Mouse (Mus musculus) left cerebral cortex, adult 11 months (tissue): ENCODE measurements around the gene Aldh1a3.
A peak's percentile ranks its signal among the peaks of the same experiment; 100 is the strongest.

ENCODE experiments used
- DNase-seq: peaks from one replicate; pipeline ENCODE4 v3.0.0; 2022; ENCODE audit warnings: low spot score

Gene Aldh1a3

GRCm38 (mm10) chr7:66416829-66417228, 10.5 kb downstream of the Aldh1a3 start:
- DNase-seq = no peak

DNA sequence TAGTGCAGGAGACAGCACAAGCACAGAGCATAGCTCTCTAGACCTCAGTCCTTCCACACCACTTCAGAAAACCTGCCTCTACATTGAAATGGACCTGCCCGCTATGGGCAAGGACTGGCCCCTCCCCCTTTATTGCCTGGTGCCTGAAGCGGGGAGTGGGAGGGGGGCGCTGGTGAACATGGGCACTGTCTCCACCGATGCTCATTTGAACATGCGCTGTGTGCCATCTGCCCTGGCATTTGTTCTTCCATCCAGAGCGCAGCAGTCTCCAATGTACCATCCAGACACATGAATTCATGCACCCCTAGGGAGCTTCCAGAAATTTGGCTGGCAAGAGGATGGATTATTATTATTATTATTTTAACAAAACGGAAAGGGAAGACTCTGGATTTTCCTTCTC, 14.2 kb downstream of the Aldh1a3 start:
- no peak for DNase-seq

DNA sequence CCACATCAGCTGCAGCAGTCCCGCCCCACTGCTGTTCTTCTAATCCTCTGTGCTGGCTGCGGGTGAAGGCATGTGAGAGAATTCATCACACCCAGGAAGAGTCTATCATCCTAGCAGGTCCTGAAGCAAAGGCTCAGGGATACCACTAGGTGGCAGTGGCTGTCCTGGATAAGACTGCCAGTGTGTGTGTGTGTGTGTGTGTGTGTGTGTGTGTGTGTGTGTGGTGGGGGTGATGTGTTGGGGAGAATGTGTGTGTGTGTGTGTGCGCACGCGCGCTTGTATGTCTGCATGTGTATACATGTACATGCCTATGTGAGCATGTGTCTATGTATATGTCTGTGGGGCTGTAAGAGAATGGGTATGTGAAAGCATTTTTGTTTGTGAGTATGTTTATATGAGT, 17.9 kb downstream of the Aldh1a3 start:
- no peak for DNase-seq

GRCm38 (mm10) chr7:66406971-66407370, 20.3 kb downstream of the Aldh1a3 start:
- no peak for DNase-seq

DNA sequence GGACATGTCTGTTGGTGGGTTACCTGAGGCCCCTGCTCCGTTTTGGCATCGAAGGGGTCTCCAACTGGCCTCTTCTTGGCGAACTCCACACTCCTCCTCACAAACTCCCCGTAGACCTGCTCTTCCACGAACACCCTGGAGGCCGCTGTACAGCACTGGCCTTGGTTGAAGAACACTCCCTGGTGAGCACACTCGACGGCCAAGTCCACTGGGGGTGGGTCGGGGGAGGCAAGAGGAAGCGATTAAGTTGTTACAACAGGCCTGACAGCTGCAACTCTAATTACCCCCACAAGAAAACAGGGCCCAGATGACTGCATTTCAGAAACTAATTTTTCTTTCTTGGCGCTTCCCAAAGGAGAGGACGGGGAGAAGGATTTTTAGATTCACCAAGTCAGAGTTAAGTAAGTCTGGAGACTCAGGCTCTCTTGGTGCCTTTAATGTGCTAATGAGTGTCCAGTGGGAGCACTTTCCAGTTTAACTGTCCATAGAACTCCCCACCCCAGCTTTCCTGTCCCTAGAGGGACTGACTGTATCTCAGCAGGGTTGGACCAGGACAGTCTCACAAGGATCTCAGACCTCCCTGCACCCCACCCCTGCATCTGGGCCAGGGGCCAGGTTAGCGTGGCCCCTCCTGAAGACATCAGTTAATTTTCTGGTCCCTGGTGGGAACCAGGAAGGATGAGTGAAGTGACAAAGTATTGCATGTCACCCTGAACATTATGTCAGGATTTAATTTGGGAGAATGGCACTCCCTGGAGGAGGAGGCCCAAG, 21.2 kb downstream of the Aldh1a3 start:
- no peak for DNase-seq

DNA sequence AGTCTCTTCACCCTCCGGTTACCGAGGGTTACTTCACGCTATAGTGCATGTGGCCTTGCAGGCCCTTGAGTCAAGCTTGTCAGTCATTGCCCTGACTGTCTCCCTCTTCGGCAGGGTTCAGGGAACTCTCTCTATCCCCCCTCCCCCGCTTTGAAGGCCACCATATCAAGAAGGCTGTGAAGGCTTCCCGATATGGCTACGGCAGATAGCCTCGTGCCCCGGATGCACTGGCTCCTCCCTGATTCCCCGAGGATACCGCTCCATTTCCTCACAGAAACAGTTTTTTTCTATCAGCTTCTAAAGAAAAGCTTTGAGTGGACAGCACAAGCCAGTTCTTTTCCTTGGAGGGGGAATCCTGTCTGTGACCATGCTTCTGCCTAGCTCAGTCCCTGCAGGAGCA, 21.8 kb downstream of the Aldh1a3 start:
- no peak for DNase-seq

- no peak for DNase-seq
These were observed 22.5 kb downstream of the Aldh1a3 start for GRCm38 (mm10) chr7:66404802-66405201.

GRCm38 (mm10) chr7:66404141-66404540, 23.2 kb downstream of the Aldh1a3 start:
- DNase-seq = no peak

DNA sequence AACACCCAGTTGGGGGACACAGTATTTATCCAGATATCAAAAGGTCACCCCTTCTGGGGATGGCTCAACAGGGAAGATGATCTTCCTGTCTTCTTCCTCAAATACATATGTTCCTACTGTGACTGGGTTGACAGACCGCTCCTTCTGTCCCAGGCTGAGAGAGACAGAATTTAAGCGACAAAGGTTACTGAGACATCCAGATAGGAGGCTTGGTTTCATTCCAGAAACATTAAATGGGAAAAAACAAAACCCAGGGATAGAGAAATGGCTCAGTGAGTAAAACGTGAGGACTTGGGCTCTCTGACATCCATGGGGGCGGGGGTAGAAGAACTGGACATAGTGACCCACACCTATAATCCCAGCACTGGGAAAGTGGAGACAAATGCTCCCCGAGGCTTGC, 24.4 kb downstream of the Aldh1a3 start:
- DNase-seq = no peak

DNA sequence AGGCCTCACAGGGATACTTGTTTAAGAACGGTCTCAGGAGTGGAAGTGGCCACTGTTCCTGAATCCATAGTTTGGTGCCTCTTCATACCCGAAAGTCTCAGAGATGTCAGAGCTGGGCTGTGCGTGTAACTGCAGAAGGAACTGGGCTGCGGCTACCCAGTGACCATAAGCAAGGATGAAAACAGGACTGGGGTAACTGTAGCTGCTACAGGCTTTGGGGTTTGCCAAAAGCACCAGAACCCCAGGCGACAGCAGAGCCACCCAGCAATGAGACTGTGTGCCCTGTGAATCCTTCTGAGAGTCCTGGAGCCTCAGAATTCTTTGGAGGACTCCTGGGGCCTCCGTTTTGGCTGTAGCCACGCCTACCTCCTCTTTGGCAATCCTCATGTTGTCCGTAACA, 25.7 kb downstream of the Aldh1a3 start:
- no peak for DNase-seq

DNA sequence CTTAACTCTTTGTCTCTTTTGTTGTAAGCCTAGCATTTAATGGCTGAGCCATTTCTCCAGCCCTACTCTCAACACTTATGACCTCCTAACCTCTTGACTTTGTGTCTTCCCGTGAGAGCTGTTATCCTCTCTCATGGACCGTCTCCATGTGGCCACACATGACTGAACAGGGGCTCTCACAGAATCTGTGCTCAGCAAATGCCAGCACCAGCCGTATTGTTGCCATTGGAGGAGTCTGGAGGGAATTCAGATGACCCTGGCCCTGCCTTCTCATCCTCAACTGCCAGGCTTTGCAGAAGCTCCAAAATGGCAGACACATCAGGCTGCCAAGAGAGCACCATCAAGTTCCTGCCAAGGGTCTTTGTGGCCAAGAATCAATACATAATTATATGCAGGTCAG, 30.0 kb downstream of the Aldh1a3 start:
- no peak for DNase-seq

DNA sequence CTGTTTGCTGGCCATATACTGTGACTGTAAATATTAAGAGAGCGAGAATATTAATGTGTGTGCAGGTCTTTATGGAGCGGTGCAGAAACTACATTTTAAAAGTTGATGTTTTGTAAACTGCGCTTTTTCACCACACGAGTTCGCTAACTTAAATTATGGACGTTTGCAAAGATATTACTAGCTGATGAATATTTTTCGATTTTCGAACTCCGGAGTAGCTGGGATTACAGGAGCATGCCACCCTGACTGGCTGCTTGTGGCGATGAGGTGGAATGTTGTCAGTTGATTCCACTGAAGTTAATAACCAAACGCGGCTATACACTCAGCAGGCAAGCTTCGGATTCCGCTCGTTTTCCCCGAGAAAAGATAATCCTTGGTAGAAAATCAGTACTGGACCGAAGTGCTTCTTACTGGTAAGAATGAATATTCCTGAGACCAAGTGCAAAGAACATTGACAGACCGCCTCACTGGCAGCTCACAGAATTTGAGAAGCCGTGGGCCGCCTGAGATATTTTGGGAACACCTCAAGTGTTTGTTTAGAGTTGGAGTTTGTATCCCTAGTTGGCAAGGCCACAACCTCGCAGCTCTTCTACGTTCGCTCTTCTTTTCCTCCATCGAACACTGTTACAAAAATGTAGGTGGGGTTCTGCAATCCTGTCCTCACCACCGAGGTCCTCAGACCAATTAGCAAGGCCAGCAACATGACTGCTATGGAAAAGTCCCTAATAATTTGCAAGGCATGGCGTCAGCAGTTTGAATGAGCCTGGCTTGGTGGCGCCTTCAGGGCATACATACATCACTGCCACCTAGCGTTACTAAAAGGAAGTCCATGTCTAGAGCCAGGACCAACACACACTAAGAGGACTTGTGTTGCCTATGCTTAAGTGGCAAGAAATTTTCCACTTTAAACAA, 38.4 kb downstream of the Aldh1a3 start:
- peak; percentile 53 for DNase-seq

GRCm38 (mm10) chr7:66387813-66388521, 39.4 kb downstream of the Aldh1a3 start, which contains the start of gene Lrrk1:
TSS of gene Lrrk1 (minus strand) at chr7:66388350.
- no peak for DNase-seq

DNA sequence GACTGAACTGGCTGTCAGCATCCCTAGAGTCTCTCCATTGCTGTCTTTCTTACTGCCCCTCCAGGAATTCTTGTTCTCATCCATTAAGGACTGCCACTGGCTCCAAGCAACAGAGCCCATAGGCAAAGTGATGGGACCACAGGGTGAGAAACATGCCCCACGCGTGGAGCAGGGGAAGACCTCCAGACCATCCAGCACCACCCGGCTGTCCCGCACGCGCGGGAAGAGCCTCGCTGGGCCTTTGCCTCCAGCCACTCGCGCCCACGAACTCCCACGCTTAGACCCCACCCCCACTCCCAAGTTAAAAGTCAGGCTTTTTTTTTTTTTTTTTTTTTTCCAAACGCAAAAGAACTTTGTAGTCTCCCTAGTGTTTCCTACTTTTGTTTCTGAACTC, 39.9 kb downstream of the Aldh1a3 start:
- DNase-seq = no peak

DNA sequence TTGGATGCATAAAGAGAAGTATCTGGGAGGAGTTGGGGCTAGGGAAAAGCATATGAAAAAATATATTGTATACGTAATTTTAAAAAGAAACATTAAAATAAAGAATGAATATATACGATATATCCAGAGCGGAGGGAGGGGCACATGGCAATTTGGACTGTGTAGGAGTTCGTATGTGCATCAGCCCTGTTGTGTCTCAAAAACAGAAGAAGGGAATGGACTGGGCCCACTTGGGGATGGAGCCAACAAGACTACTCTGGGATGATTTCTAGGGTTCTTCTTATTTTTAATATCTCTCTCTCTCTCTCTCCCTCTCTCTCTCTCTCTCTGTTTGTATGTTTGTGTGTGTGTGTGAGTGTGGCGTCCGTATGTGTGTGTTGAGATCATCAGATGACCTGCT, 40.9 kb downstream of the Aldh1a3 start:
- no peak for DNase-seq

DNA sequence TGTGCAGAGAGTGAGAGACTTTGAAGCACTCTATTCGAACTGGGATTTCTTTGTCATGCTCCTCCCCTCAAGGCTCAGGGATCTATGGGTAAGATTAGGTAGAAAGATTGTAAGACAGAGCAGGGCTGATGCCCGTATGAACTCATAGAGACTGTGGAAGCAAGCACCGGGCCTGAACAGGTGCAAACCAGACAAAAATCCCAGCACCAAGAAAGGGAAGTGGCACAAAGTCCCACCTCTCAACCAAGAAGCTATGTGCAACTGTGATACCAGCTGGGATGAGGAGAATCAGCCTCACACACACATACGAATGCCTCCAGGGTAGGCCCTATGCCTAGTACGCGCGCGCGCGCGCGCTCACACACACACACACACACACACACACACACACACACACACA, 41.5 kb downstream of the Aldh1a3 start:
- DNase-seq = no peak

GRCm38 (mm10) chr7:66384891-66385290, 42.4 kb downstream of the Aldh1a3 start:
- no peak for DNase-seq

GRCm38 (mm10) chr7:66384213-66384612, 43.1 kb downstream of the Aldh1a3 start:
- no peak for DNase-seq

- no peak for DNase-seq
These were observed 50.8 kb downstream of the Aldh1a3 start for GRCm38 (mm10) chr7:66376560-66376959.

DNA sequence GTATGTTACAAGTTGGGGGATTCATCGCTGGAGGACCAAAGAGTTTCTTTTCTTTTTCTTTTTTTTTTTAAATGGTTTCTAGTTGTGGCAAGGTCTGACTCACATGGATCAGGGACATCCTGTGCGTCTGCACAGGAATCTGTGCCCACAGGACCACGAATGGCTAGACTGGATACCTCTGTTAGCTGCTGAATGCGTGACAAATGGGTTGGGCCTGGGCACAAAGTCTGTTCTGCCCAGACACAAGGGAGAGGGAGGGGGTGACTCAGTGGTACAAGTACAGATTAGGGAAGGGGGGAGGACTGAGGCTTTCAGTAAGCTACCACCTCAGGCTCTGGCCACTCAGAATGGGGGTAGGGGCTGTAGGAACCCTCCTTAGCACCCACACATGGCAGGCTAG, 51.6 kb downstream of the Aldh1a3 start:
- DNase-seq = no peak

- DNase-seq = no peak
These were observed 53.9 kb downstream of the Aldh1a3 start for GRCm38 (mm10) chr7:66373391-66373790.

GRCm38 (mm10) chr7:66370970-66371369, 56.3 kb downstream of the Aldh1a3 start:
- no peak for DNase-seq
